Mouse (Mus musculus) liver, embryonic 12.5 days (tissue): Measurements from ENCODE around the gene Eif4e1b. TPM values are rescaled to one million over a fixed set of nuclear protein-coding genes. Genes with fewer than 3 reads are reported as not detected.

Experiments
- ATAC-seq: fragments of 200-750 bp; cut with Nextera tagmentation; 2 replicates; pipeline ENCODE4 v1.8.0; 2017; ENCODE audit warnings: moderate number of reproducible peaks, mild to moderate bottlenecking, moderate library complexity
- H3K27ac ChIP-seq: fragments of 300-500 bp; sonication (generic); 2 replicates; pipeline ENCODE4 v1.5.1; 2016; ENCODE audit warnings: mild to moderate bottlenecking
- H3K27me3 ChIP-seq: fragments of 300-500 bp; sonication (generic); replicated peaks from 2 replicates; pipeline ENCODE4 v1.6.1; 2016; ENCODE audit warnings: mild to moderate bottlenecking, moderate library complexity
- H3K36me3 ChIP-seq: fragments of 300-500 bp; sonication (generic); 2 replicates; pipeline ENCODE4 v1.6.1; 2016; ENCODE audit warnings: mild to moderate bottlenecking, moderate library complexity
- H3K4me1 ChIP-seq: fragments of 300-500 bp; sonication (generic); 2 replicates; pipeline ENCODE4 v1.6.1; 2016
- H3K4me2 ChIP-seq: fragments of 300-500 bp; sonication (generic); 2 replicates; pipeline ENCODE4 v1.6.1; 2016; ENCODE audit warnings: mild to moderate bottlenecking, moderate library complexity
- H3K4me3 ChIP-seq: fragments of 300-500 bp; sonication (generic); 2 replicates; pipeline ENCODE4 v1.5.1; 2016; ENCODE audit warnings: mild to moderate bottlenecking, moderate library complexity
- H3K9ac ChIP-seq: fragments of 300-500 bp; sonication (generic); 2 replicates; pipeline ENCODE4 v1.6.1; 2016; ENCODE audit warnings: mild to moderate bottlenecking, moderate library complexity
- H3K9me3 ChIP-seq: fragments of 300-500 bp; sonication (generic); replicated peaks from 2 replicates; pipeline ENCODE4 v1.6.1; 2016; ENCODE audit warnings: mild to moderate bottlenecking, moderate library complexity
- WGBS: fragments of 180-500 bp; shearing (Covaris S2); methylation state at CpG from one replicate; pipeline ENCODE4 v1.1.7; 2016; ENCODE audit not compliant: insufficient replicate concordance; 5-methylcytosine and 5-hydroxymethylcytosine counted together
- polyA plus RNA-seq: library from polyadenylated mRNA; unstranded; fragments of >200 nt; fragmentation: Nextera tagmentation; extraction: Ambion mirVana; gene quantifications from 2 replicates; pipeline ENCODE4 v1.2.1, GENCODE M21; 2016

Gene Eif4e1b
- polyA plus RNA-seq, 1 experiment from 2014 or later, result not detected

GRCm38 (mm10) chr13:54753733-54754132 lies 30.1 kb upstream of the Eif4e1b start:
- no peaks in the 10 kb centered on the region for H3K36me3 ChIP-seq
- no peak for ATAC-seq
- no peak overlapping the region for H3K4me2 ChIP-seq
- H3K4me3 ChIP-seq, result no peak overlapping the region
- WGBS, result 54% methylated on average over 6 of the region's 6 CpGs
- peaks cover 95% of the 10 kb centered on the region for H3K27me3 ChIP-seq
- H3K9me3 ChIP-seq, result no peaks in the 10 kb centered on the region
- no peak overlapping the region for H3K9ac ChIP-seq
- H3K4me1 ChIP-seq, result peaks cover 24% of the 10 kb centered on the region
- H3K27ac ChIP-seq, result no peak overlapping the region

DNA sequence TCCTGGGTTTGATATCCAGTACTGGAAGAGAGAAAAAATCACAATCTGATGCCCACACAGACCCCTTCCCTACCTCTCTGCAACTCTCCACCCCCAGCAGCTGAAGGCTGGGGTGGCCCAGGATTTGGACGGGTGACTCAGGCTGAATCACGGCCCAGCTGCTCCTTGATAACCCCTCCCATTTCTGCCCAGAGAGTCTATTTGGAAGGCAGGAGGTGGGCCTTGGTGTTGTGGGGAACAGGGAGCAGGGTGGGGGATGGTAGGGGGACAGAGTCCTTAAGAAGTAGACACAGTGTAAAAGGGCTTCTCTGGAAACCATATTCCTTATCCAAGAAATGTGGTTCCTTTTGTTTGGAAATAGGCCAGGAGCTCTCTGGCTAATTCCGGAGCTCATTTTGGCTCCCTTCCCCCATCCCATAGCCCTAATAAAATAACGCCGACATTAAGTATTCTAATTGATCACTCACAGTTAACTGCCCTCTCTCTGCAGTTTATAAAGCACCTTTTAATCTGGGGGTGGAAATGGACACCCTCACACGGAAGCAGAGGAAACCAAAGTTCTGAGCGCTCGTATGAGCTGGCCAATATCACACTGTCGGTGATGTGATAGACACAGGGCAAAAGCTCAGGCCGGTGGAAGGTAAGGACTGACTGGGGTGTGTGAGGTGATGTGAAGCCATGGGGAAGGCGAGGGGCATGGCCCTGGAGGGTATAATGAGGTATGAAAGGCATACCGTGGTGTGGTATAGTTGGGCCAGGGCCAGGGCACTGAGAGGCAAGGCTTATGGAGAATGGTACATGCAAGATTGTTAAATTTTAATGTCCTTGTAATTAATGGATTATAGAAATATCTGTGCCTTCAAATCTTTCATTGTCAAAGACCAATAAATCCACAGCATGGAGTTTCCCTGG lies 29.4 kb upstream of the Eif4e1b start:
- Histone ChIP-seq H3K36me3 (no peaks in the 10 kb centered on the region), H3K27me3 (peaks cover 95% of the 10 kb centered on the region), H3K4me3 (no peak overlapping the region), H3K4me2 (no peak overlapping the region), H3K27ac (no peak overlapping the region), H3K9me3 (no peaks in the 10 kb centered on the region), H3K9ac (no peak overlapping the region), H3K4me1 (peaks cover 21% of the 10 kb centered on the region)
- 34% methylated on average over 12 of the region's 12 CpGs for WGBS
- ATAC-seq, result no peak

- H3K4me3 ChIP-seq, result no peak overlapping the region
- H3K9me3 ChIP-seq, result no peaks in the 10 kb centered on the region
- WGBS, result 15% methylated on average over 9 of the region's 9 CpGs
- H3K9ac ChIP-seq, result no peak overlapping the region
- ATAC-seq, result no peak
- H3K4me1 ChIP-seq, result peaks cover 13% of the 10 kb centered on the region
- H3K27ac ChIP-seq, result no peak overlapping the region
- H3K36me3 ChIP-seq, result no peaks in the 10 kb centered on the region
- no peak overlapping the region for H3K4me2 ChIP-seq
- peaks cover 95% of the 10 kb centered on the region for H3K27me3 ChIP-seq
Measured at GRCm38 (mm10) chr13:54755201-54755830, 28.5 kb upstream of the Eif4e1b start.

GRCm38 (mm10) chr13:54756156-54756712 lies 27.6 kb upstream of the Eif4e1b start:
- Histone ChIP-seq H3K27me3 (peaks cover 95% of the 10 kb centered on the region), H3K4me2 (no peak overlapping the region), H3K4me3 (no peak overlapping the region), H3K27ac (no peak overlapping the region), H3K9me3 (no peaks in the 10 kb centered on the region), H3K9ac (no peak overlapping the region), H3K36me3 (no peaks in the 10 kb centered on the region), H3K4me1 (peaks cover 13% of the 10 kb centered on the region)
- WGBS, result 63% methylated on average over 8 of the region's 8 CpGs
- no peak for ATAC-seq

DNA sequence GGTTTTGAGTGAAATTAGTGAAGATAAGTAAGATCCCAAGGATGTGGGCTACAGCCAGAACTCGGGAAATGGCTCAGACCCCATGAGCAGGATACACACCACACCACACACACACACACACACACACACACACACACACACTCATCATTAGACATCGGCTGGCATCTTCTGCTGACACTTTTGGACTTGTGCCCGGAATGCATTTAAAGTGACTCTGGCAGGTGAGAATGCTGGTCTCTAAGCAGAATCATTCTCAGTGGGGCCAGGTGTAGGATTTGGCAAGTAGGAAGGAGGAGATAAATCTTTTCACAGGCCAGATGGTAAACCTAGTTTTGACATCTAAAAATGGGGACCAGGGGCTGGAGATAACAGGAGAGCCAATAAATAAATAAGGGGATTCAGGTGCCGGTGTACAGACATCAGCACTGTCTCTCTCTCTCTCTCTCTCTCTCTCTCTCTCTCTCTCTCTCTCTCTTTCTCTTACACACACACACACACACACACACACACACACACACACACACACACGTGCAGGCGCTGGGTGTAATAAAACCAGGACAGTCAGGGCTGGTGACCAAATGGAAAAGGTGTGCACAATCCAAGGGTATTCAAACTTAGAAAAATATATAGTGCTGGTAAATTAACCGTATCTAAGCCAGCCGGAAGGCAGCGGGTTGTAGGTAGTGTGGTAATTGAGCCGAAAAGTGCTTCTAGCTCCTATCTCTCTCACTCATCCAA lies 26.5 kb upstream of the Eif4e1b start:
- Histone ChIP-seq H3K9me3 (no peaks in the 10 kb centered on the region), H3K9ac (no peak overlapping the region), H3K4me1 (peaks cover 13% of the 10 kb centered on the region), H3K4me3 (no peak overlapping the region), H3K36me3 (no peaks in the 10 kb centered on the region), H3K4me2 (peak overlapping the region; percentile 54), H3K27ac (no peak overlapping the region), H3K27me3 (peaks cover 94% of the 10 kb centered on the region)
- WGBS, result 47% methylated on average over 10 of the region's 10 CpGs
- ATAC-seq, result no peak

GRCm38 (mm10) chr13:54758045-54758755 lies 25.6 kb upstream of the Eif4e1b start:
- under 1% methylated on average over 43 of the region's 43 CpGs for WGBS
- H3K27ac ChIP-seq, result no peak overlapping the region
- peaks cover 13% of the 10 kb centered on the region for H3K4me1 ChIP-seq
- no peaks in the 10 kb centered on the region for H3K36me3 ChIP-seq
- H3K4me3 ChIP-seq, result peak overlapping the region; percentile 45
- no peaks in the 10 kb centered on the region for H3K9me3 ChIP-seq
- peak overlapping the region; percentile 54 for H3K4me2 ChIP-seq
- ATAC-seq, result peak; percentile 61
- peaks cover 95% of the 10 kb centered on the region for H3K27me3 ChIP-seq
- H3K9ac ChIP-seq, result no peak overlapping the region

GRCm38 (mm10) chr13:54758756-54759470 lies 24.9 kb upstream of the Eif4e1b start:
- no peaks in the 10 kb centered on the region for H3K9me3 ChIP-seq
- no peak overlapping the region for H3K9ac ChIP-seq
- peaks cover 97% of the 10 kb centered on the region for H3K27me3 ChIP-seq
- WGBS, result 6% methylated on average over 29 of the region's 29 CpGs
- H3K4me2 ChIP-seq, result peak overlapping the region; percentile 54
- peaks cover 13% of the 10 kb centered on the region for H3K4me1 ChIP-seq
- no peaks in the 10 kb centered on the region for H3K36me3 ChIP-seq
- H3K4me3 ChIP-seq, result no peak overlapping the region
- no peak for ATAC-seq
- no peak overlapping the region for H3K27ac ChIP-seq

DNA sequence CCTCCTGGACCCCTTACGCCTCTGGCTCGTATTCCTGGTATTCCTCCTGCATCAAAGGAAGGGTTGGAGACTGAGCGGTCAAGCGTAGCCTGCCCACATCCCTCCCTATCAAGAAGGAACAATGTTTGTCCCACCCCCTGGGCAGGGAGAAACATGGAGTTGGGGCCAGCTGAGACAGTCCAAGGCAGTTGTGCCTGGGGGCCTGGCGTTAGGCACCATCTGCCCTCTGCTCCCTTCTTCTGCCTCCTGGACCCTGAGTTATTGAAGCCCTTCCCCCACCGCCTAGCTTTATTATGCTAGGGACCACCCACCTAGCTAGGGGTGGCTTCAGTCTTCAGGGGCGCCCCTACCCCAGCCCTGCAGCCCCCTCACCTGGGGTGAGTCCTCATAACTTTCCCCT lies 24.3 kb upstream of the Eif4e1b start:
- H3K4me2 ChIP-seq, result no peak overlapping the region
- WGBS, result 25% methylated on average over 7 of the region's 7 CpGs
- peaks cover 97% of the 10 kb centered on the region for H3K27me3 ChIP-seq
- peaks cover 13% of the 10 kb centered on the region for H3K4me1 ChIP-seq
- H3K9me3 ChIP-seq, result no peaks in the 10 kb centered on the region
- ATAC-seq, result no peak
- H3K4me3 ChIP-seq, result no peak overlapping the region
- no peak overlapping the region for H3K9ac ChIP-seq
- H3K36me3 ChIP-seq, result no peaks in the 10 kb centered on the region
- H3K27ac ChIP-seq, result no peak overlapping the region

GRCm38 (mm10) chr13:54760164-54760795 lies 23.5 kb upstream of the Eif4e1b start:
- no peaks in the 10 kb centered on the region for H3K9me3 ChIP-seq
- 55% methylated on average over 8 of the region's 8 CpGs for WGBS
- H3K27me3 ChIP-seq, result peaks cover 98% of the 10 kb centered on the region
- H3K36me3 ChIP-seq, result no peaks in the 10 kb centered on the region
- ATAC-seq, result no peak
- H3K27ac ChIP-seq, result no peak overlapping the region
- H3K4me2 ChIP-seq, result no peak overlapping the region
- H3K4me3 ChIP-seq, result no peak overlapping the region
- H3K9ac ChIP-seq, result no peak overlapping the region
- peaks cover 13% of the 10 kb centered on the region for H3K4me1 ChIP-seq

- H3K27ac ChIP-seq, result no peak overlapping the region
- H3K36me3 ChIP-seq, result no peaks in the 10 kb centered on the region
- WGBS, result 61% methylated on average over 7 of the region's 7 CpGs
- H3K4me1 ChIP-seq, result peaks cover 17% of the 10 kb centered on the region
- H3K4me3 ChIP-seq, result no peak overlapping the region
- no peak overlapping the region for H3K9ac ChIP-seq
- no peaks in the 10 kb centered on the region for H3K9me3 ChIP-seq
- no peak for ATAC-seq
- peaks cover 98% of the 10 kb centered on the region for H3K27me3 ChIP-seq
- H3K4me2 ChIP-seq, result no peak overlapping the region
Measured at GRCm38 (mm10) chr13:54760906-54761305, 22.9 kb upstream of the Eif4e1b start.
